Mouse (Mus musculus) neural tube, embryonic 14.5 days (tissue): ENCODE data around the gene Gbp7. TPM values are rescaled to one million over a fixed set of nuclear protein-coding genes. Genes with fewer than 3 reads are reported as not detected.
"Not testable (repeated sequence)": the region's sequence is repeated elsewhere in the genome, so short reads cannot be mapped to it uniquely, and the experiment has no call there.

ENCODE experiments used
- ATAC-seq: fragments of 200-750 bp; cut with Nextera tagmentation; 2 replicates; pipeline ENCODE4 v1.8.0; 2017; ENCODE audit warnings: low read depth, mild to moderate bottlenecking, moderate TSS enrichment, moderate library complexity
- H3K27ac ChIP-seq: fragments of 300-500 bp; sonication (generic); 2 replicates; pipeline ENCODE4 v1.5.1; 2014; ENCODE audit warnings: low read depth, mild to moderate bottlenecking, control low read depth, low read length, moderate library complexity, mixed read lengths
- H3K27me3 ChIP-seq: fragments of 300-500 bp; sonication (generic); 2 replicates; pipeline ENCODE4 v1.6.1; 2014; ENCODE audit warnings: low read length; ENCODE audit not compliant: control insufficient read depth, insufficient read depth
- H3K36me3 ChIP-seq: fragments of 300-500 bp; sonication (generic); 2 replicates; pipeline ENCODE4 v1.6.1; 2014; ENCODE audit warnings: low read length, mixed read lengths; ENCODE audit not compliant: control insufficient read depth, insufficient read depth
- H3K4me1 ChIP-seq: fragments of 300-500 bp; sonication (generic); 2 replicates; pipeline ENCODE4 v1.6.1; 2014; ENCODE audit warnings: low read length; ENCODE audit not compliant: control insufficient read depth, insufficient read depth
- H3K4me2 ChIP-seq: fragments of 300-500 bp; sonication (generic); 2 replicates; pipeline ENCODE4 v1.6.1; 2014; ENCODE audit warnings: mild to moderate bottlenecking, low read depth, low read length, control low read depth
- H3K4me3 ChIP-seq: fragments of 300-500 bp; sonication (generic); 2 replicates; pipeline ENCODE4 v1.5.1; 2014; ENCODE audit warnings: low read depth, low read length, control low read depth, mixed read lengths
- H3K9ac ChIP-seq: fragments of 300-500 bp; sonication (generic); replicated peaks from 2 replicates; pipeline ENCODE4 v1.6.1; 2014; ENCODE audit warnings: low read depth, mild to moderate bottlenecking, control low read depth, low read length, mixed read lengths
- H3K9me3 ChIP-seq: fragments of 300-500 bp; sonication (generic); 2 replicates; pipeline ENCODE4 v1.6.1; 2016; ENCODE audit warnings: low read length; ENCODE audit not compliant: control insufficient read depth
- WGBS: fragments of 180-500 bp; shearing (Covaris S2); extraction: QIAGEN DNeasy Blood & Tissue Kit; methylation state at CpG from one replicate; pipeline ENCODE4 v1.1.7; 2014; 5-methylcytosine and 5-hydroxymethylcytosine counted together
- polyA plus RNA-seq: library from polyadenylated mRNA; unstranded; fragments of >200 nt; fragmentation: Nextera tagmentation; extraction: Ambion mirVana; gene quantifications from 2 replicates; pipeline ENCODE4 v1.2.1, GENCODE M21; 2014

Gene Gbp7
- polyA plus RNA-seq, 1 experiment from 2014 or later = 1.0 TPM

- no peaks in the 10 kb centered on the region for H3K27me3 ChIP-seq
- peak overlapping the region; percentile 46 for H3K4me3 ChIP-seq
- no peak overlapping the region for H3K9ac ChIP-seq
- no peak overlapping the region for H3K27ac ChIP-seq
- no peak for ATAC-seq
- 77% methylated on average over 2 of the region's 2 CpGs for WGBS
- peaks cover 3% of the 10 kb centered on the region; the same call in 1 of the 2 replicates for H3K4me1 ChIP-seq
- peak overlapping the region; percentile 74 for H3K4me2 ChIP-seq
- no peaks in the 10 kb centered on the region for H3K9me3 ChIP-seq
- H3K36me3 ChIP-seq = no peaks in the 10 kb centered on the region
Measured at GRCm38 (mm10) chr3:142529597-142529996, 545 bp upstream of the Gbp7 start.

- Histone ChIP-seq H3K4me1 (peaks cover 3% of the 10 kb centered on the region; the same call in 1 of the 2 replicates), H3K9me3 (no peaks in the 10 kb centered on the region), H3K36me3 (no peaks in the 10 kb centered on the region), H3K4me2 (no peak overlapping the region), H3K9ac (no peak overlapping the region), H3K27me3 (no peaks in the 10 kb centered on the region), H3K4me3 (no peak overlapping the region), H3K27ac (no peak overlapping the region)
- ATAC-seq = no peak
- 91% methylated on average over 3 of the region's 3 CpGs for WGBS
Measured at GRCm38 (mm10) chr3:142531595-142531994, 1.5 kb downstream of the Gbp7 start.

- Histone ChIP-seq H3K4me3 (no peak overlapping the region), H3K36me3 (no peaks in the 10 kb centered on the region), H3K27me3 (no peaks in the 10 kb centered on the region), H3K4me1 (peaks cover 3% of the 10 kb centered on the region; the same call in 1 of the 2 replicates), H3K4me2 (no peak overlapping the region), H3K27ac (no peak overlapping the region), H3K9me3 (no peaks in the 10 kb centered on the region), H3K9ac (no peak overlapping the region)
- ATAC-seq = no peak
- 95% methylated on average over 3 of the region's 3 CpGs for WGBS
Measured at GRCm38 (mm10) chr3:142533185-142533584, 3.0 kb downstream of the Gbp7 start.

GRCm38 (mm10) chr3:142535667-142536066 is 5.5 kb downstream of the Gbp7 start:
- Histone ChIP-seq H3K4me3 (no peak overlapping the region), H3K9ac (no peak overlapping the region), H3K9me3 (no peaks in the 10 kb centered on the region), H3K4me2 (no peak overlapping the region), H3K4me1 (no peaks in the 10 kb centered on the region), H3K36me3 (no peaks in the 10 kb centered on the region), H3K27me3 (no peaks in the 10 kb centered on the region), H3K27ac (no peak overlapping the region)
- WGBS = 69% methylated on average over 1 of the region's 1 CpGs
- no peak for ATAC-seq

- ATAC-seq = no peak
- Histone ChIP-seq H3K4me2 (no peak overlapping the region), H3K9me3 (no peaks in the 10 kb centered on the region), H3K4me1 (no peaks in the 10 kb centered on the region), H3K27me3 (no peaks in the 10 kb centered on the region), H3K9ac (no peak overlapping the region), H3K36me3 (no peaks in the 10 kb centered on the region), H3K4me3 (no peak overlapping the region), H3K27ac (no peak overlapping the region)
- 81% methylated on average over 6 of the region's 6 CpGs for WGBS
Measured at GRCm38 (mm10) chr3:142541391-142541790, 11.2 kb downstream of the Gbp7 start.

GRCm38 (mm10) chr3:142542776-142543175 is 12.6 kb downstream of the Gbp7 start:
- H3K36me3 ChIP-seq, H3K27me3 ChIP-seq, H3K9me3 ChIP-seq, H3K4me3 ChIP-seq, H3K4me1 ChIP-seq, H3K27ac ChIP-seq, H3K4me2 ChIP-seq, H3K9ac ChIP-seq: not testable (repeated sequence)
- ATAC-seq = peak; percentile 34; the same call in 1 of the 2 replicates
- WGBS = 68% methylated on average over 12 of the region's 12 CpGs

- Histone ChIP-seq H3K4me3 (no peak overlapping the region), H3K9me3 (no peaks in the 10 kb centered on the region), H3K27ac (no peak overlapping the region), H3K4me2 (no peak overlapping the region), H3K4me1 (no peaks in the 10 kb centered on the region), H3K27me3 (no peaks in the 10 kb centered on the region), H3K9ac (no peak overlapping the region), H3K36me3 (no peaks in the 10 kb centered on the region)
- WGBS = 72% methylated on average over 3 of the region's 3 CpGs
- no peak for ATAC-seq
Measured at GRCm38 (mm10) chr3:142546690-142547089, 16.5 kb downstream of the Gbp7 start.

- WGBS = 86% methylated on average over 3 of the region's 3 CpGs
- H3K27me3 ChIP-seq = no peaks in the 10 kb centered on the region
- no peak for ATAC-seq
- H3K9ac ChIP-seq = no peak overlapping the region
- no peaks in the 10 kb centered on the region for H3K36me3 ChIP-seq
- no peaks in the 10 kb centered on the region for H3K9me3 ChIP-seq
- no peak overlapping the region for H3K4me2 ChIP-seq
- no peaks in the 10 kb centered on the region for H3K4me1 ChIP-seq
- no peak overlapping the region for H3K27ac ChIP-seq
- H3K4me3 ChIP-seq = no peak overlapping the region
Measured at GRCm38 (mm10) chr3:142550052-142550676, 20.0 kb downstream of the Gbp7 start.

GRCm38 (mm10) chr3:142554601-142555000 is 24.5 kb downstream of the Gbp7 start:
- 94% methylated on average over 1 of the region's 1 CpGs for WGBS
- Histone ChIP-seq H3K27ac (no peak overlapping the region), H3K9ac (no peak overlapping the region), H3K4me3 (no peak overlapping the region), H3K4me1 (no peaks in the 10 kb centered on the region), H3K4me2 (no peak overlapping the region), H3K27me3 (no peaks in the 10 kb centered on the region), H3K9me3 (no peaks in the 10 kb centered on the region), H3K36me3 (no peaks in the 10 kb centered on the region)
- no peak for ATAC-seq
